Mouse (Mus musculus): ENCODE results near the gene Plpp7.

The Plpp7 gene

GRCm38 (mm10) chr2:32142368-32142767, 47.0 kb downstream of the Plpp7 start:
- DNase-seq, result no peak

GRCm38 (mm10) chr2:32144633-32145032, 49.3 kb downstream of the Plpp7 start:
- no peak for DNase-seq

DNA sequence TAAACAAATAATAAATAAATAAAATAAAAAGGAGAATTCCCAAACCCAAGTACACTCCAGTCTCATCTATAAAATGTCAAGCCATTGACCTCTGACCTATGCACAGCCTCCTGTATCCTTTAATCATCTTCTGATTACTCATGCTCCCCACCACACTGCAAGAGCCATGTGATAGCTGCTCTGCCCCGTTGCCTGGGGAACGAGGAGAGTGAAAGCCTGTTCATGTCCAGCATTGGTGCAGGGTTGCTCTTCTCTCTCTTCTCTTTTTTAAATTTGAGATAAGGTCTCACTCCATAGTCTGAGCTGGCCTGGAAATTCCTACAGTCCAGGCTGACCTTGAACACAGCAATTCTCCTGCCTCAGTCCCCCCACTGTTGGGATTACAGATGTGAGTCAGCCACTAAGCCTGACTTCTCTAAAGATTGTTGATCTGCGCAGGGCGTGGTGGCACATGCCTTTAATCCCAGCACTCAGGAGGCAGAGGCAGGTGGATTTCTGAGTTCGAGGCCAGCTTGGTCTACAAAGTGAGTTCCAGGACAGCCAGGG, 51.4 kb downstream of the Plpp7 start:
- no peak for DNase-seq

- no peak for DNase-seq
Measured at GRCm38 (mm10) chr2:32150135-32150534, 54.8 kb downstream of the Plpp7 start.

GRCm38 (mm10) chr2:32150562-32150923, 55.2 kb downstream of the Plpp7 start:
- DNase-seq, result peak in 1 of 2 experiments; percentile 69

- peak; percentile 53 to 68 for DNase-seq
Measured at GRCm38 (mm10) chr2:32150924-32151659, 55.8 kb downstream of the Plpp7 start, which contains the start of gene Prrc2b. Gene Prrc2b, plus strand, starts transcription at chr2:32151082.

DNA sequence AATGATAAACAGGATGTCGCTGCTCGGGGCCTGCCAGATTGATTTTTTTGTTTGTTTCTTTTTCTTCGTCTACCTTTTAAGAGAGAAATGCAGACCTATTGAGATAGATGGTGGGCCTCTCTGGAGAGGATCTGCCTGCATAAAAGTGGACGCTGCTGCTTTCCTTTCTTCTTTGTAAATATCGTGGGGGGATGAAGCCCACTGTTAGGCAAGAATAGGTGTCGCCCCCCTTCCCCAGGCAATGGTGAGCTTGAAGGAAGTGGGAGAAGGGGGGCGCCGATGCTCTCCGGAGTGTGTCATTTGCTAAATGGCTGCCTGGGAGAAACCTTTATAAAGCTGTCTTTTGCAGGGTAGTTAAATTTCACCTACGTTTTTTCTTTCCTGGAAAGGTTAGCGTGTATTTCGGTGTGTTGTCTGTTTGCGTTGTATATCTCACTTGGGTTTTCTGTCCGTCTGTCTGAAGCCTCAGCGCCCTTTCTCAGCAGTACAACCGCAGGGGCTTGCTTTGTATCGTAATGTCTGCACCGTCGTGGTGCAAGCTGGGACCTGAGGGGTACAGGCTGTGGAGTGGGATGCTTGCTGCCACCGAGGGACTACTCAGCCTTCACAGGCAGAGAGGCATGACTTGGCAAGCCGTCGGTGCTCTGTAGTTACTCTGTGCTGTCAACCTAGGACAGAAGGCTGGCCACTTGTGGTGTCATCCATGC, 56.5 kb downstream of the Plpp7 start:
- DNase-seq, result peak in 1 of 2 experiments; percentile 61

GRCm38 (mm10) chr2:32152367-32153034, 57.2 kb downstream of the Plpp7 start:
- DNase-seq, result no peak

DNA sequence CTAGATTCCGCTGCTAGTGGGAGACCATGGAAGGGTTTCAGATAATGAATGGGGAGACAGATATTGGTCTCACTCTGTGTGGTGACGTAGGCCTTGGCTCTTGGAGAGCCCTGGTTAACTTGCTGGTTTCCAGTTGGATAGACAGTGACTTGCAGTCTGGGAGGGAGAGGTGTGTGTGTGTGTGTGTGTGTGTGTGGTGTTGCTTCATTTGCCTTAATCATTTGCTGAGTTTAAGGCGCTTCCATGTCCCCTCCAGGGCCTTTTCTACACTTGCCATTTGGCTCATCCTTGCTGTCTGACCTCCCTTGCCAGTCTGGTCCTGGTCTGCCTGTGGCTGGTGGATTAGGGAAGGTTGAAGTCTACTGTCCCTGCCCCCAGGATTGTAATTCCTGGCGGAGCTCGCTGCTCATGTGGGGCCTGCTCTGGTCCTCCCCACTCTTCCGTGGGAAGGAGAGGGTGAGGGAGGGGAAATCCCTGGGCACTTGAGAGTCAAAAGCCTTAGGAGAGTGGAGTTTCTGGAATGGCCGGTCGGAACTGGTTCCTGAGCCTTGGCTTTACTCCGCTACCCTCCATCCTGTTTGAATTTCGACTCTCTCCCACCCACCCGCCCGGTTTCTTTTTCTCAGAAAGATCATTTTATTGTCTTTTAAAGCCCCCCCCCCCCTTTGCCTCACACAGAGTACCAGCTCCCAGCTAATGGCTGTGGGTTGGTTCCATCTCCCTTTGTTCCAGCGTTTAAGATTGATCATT, 57.9 kb downstream of the Plpp7 start:
- DNase-seq, result no peak

DNA sequence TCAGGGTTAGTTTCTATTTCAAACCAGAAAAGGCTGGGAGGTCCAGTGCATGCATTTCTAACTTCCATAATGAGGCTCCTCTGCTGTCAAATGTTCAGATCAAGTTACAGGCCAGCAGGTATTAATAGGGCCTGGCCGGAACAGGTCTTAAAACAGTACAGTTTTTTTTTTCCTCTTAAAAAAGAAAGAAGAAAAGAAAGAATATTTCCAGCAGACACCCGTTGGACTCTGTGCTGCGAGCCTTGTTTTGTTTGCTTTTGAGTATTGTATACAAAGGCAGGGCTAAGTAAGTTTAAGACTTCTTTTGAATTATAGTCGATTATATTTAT, 58.4 kb downstream of the Plpp7 start:
- DNase-seq, result no peak

- DNase-seq, result no peak
Measured at GRCm38 (mm10) chr2:32154334-32154997, 59.1 kb downstream of the Plpp7 start.

DNA sequence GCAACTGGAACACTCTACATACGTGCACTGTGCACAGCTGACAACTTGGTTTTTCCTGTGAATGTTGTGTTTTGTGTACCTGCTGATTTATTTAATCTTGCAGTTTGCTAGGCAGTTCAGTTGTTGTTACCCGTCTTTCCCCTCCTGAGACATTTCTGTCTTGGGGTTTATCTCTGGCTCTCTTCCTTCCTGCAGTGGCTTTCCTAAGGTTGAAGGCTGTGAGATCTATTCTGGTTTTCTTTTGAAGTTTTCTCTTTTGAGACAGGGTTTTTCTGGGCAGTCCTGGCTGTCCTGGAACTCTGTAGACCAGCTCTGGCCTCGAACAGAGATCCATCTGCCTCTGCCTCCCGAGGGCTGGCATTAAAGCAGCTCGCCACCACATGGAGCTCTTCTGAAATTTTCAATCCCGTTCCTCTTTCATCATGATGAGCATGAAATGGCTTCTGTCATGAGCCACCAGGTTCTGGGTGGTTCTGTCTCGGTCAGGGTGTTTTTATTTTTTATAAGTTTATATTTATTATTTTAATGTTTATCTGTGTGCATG, 59.7 kb downstream of the Plpp7 start:
- no peak for DNase-seq

DNA sequence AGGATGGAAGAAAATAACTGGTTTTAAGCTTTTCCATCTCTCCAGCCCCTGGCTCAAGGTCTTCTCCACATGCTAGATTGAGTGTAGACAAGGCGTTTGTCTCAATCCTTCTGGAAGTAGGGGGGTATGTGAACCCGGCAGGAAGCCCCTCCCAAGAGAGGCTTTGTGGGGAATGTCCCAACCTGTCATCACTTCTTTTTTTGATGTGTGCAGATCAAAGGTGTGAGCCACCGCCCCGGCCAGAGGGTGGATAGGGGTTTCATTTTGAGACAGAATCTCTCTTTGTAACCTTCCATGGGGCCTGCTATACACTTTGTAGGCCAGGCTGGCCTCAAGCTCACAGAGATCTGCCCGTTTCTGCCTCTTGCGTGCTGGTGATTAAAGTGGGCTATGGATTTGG, 60.3 kb downstream of the Plpp7 start:
- DNase-seq, result no peak

DNA sequence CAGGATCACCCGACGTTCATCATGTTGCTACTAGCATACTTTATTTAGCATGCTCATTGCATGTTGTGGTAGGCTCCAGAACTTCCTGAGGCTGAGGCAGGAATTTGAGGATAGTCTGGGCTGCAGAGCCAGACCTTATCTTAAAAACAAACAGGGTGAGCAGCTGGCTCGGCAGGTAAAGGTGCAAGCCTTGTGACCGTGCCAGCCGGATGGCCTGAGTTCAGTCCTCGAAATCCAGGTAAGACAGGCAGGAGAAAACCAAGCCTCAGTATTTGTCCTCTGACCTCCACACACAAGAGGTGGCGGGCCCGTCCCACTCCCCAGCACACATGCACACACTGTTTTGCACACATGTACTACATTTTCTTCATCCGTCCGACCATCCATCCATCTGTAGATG, 61.3 kb downstream of the Plpp7 start:
- no peak for DNase-seq

DNA sequence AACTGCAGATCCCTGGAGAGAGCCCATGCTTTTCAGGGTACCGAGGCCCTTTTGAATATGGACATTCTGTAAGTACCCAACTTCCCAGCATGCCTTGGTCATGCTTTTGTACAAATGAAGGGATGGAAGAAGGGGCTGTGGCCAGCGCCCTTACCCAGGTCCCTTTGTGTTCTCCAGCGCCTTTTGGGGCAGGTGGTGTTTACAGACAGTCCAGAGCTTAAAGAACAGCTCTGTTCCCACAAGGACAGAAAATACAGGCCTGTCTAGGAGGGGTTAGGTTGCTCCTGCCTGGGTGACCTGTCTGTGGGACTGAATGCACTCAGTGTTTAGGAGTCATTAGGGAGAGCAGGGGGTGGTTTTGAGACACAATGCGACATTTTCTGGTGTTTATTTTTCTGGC, 62.0 kb downstream of the Plpp7 start:
- no peak for DNase-seq

DNA sequence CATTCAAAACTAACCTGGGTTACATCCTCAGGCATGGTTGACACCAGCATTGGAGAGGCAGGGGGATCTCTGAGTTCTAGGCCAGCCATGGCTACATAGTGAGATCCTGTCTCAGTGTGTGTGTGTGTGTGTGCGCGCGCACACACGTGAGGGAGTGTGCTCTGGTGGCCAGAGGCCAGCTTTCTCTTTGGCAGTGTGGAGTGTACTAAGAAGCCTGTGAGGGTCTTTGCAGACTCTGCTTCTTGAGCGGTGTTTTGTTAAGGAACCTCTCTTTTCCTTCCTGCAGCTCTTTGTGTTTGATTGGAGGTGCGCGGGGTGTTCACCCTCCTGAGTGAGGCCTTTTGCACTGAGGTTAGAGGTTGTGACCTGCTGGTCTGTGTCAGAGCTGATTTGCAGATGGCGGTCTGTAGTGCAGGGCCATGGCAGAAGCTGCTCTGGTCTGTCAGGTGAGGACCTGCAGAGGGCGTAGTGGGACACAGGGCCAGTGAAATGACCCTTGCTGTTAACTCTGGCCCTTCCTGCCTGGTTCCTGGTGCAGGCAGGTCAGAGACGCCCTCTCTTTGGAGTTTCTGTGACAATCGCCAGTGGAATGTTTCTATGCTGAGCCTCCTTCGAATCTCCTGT, 63.4 kb downstream of the Plpp7 start:
- no peak for DNase-seq
